Mouse (Mus musculus): Measurements from ENCODE around the gene Taar7a.

- no peak for TF ChIP-seq CTCF (IDR thresholded peaks at IDR 0.05; ENCODE audit: borderline replicate concordance, extremely low read depth, insufficient read depth, insufficient read length)
- TF ChIP-seq POLR2A (IDR thresholded peaks at IDR 0.05; ENCODE audit: borderline replicate concordance, extremely low read depth, insufficient read depth, insufficient read length, poor library complexity, severe bottlenecking), result no peak
Observed at GRCm38 (mm10) chr10:23960444-23960915, 32.8 kb downstream of the Taar7a start, which contains the start of gene Taar4.
